Mouse (Mus musculus): ENCODE results near the gene Tert.

Tert gene

GRCm38 (mm10) chr13:73677853-73678252, 51.1 kb downstream of the Tert start, which contains the start of gene Slc6a18:
Gene Slc6a18 (minus strand): TSS chr13:73678023.
- no peak for DNase-seq

GRCm38 (mm10) chr13:73679311-73679710, 52.6 kb downstream of the Tert start:
- no peak for DNase-seq

- no peak for DNase-seq
These were observed 53.7 kb downstream of the Tert start for GRCm38 (mm10) chr13:73680394-73680793.

- no peak for DNase-seq
These were observed 55.5 kb downstream of the Tert start for GRCm38 (mm10) chr13:73682226-73682625.

- DNase-seq, result no peak
These were observed 57.0 kb downstream of the Tert start for GRCm38 (mm10) chr13:73683682-73684081.

GRCm38 (mm10) chr13:73684412-73684811, 57.7 kb downstream of the Tert start:
- no peak for DNase-seq

- no peak for DNase-seq
These were observed 58.8 kb downstream of the Tert start for GRCm38 (mm10) chr13:73685502-73685901.

GRCm38 (mm10) chr13:73687601-73688000, 60.9 kb downstream of the Tert start:
- no peak for DNase-seq

- no peak for DNase-seq
These were observed 62.2 kb downstream of the Tert start for GRCm38 (mm10) chr13:73688934-73689333.

- DNase-seq, result peak; percentile 22 to 53
These were observed 65.6 kb downstream of the Tert start for GRCm38 (mm10) chr13:73692249-73692868.

GRCm38 (mm10) chr13:73693333-73693732, 66.6 kb downstream of the Tert start:
- DNase-seq, result no peak

GRCm38 (mm10) chr13:73694972-73695371, 68.3 kb downstream of the Tert start:
- no peak for DNase-seq

GRCm38 (mm10) chr13:73696529-73696928, 69.8 kb downstream of the Tert start:
- DNase-seq, result no peak

All from spleen, adult 18-20 months (tissue).